Mouse (Mus musculus) liver, adult 2 months (tissue): ENCODE measurements around the gene Rab26. TPM values are rescaled to one million over a fixed set of nuclear protein-coding genes. Genes with fewer than 3 reads are reported as not detected.

Experiments
- DNase-seq: peaks from one replicate; pipeline ENCODE4 v3.0.0-alpha.2; 2011; ENCODE audit warnings: low read depth, low spot score; ENCODE audit errors: extremely low read depth
- H3K27ac ChIP-seq: fragments of 200-500 bp; replicated peaks from 2 replicates; pipeline ENCODE4 v1.5.1; 2012; ENCODE audit warnings: low read depth, mild to moderate bottlenecking, control low read depth, inconsistent platforms, low read length; ENCODE audit not compliant: insufficient read depth
- H3K27me3 ChIP-seq: fragments of 200-500 bp; 2 replicates; pipeline ENCODE4 v1.6.1; 2012; ENCODE audit warnings: mild to moderate bottlenecking, moderate library complexity, low read length, inconsistent platforms; ENCODE audit not compliant: control insufficient read depth, insufficient read depth
- H3K36me3 ChIP-seq: fragments of 200-500 bp; 2 replicates; pipeline ENCODE4 v1.6.1; 2012; ENCODE audit warnings: low read length, inconsistent platforms; ENCODE audit not compliant: control insufficient read depth, insufficient read depth
- H3K4me1 ChIP-seq: fragments of 200-500 bp; 2 replicates; pipeline ENCODE4 v1.6.1; 2011; ENCODE audit warnings: low read length; ENCODE audit not compliant: control insufficient read depth, insufficient read depth
- H3K4me3 ChIP-seq: fragments of 200-500 bp; 2 replicates; pipeline ENCODE4 v1.5.1; 2011; ENCODE audit warnings: low read depth, mild to moderate bottlenecking, control low read depth, low read length, moderate library complexity; ENCODE audit not compliant: insufficient read depth
- H3K79me2 ChIP-seq: fragments of 200-500 bp; 2 replicates; pipeline ENCODE4 v1.6.1; 2012; ENCODE audit warnings: inconsistent platforms, mild to moderate bottlenecking, low read length, moderate library complexity; ENCODE audit not compliant: control insufficient read depth, insufficient read depth
- H3K9ac ChIP-seq: fragments of 200-500 bp; 2 replicates; pipeline ENCODE4 v1.6.1; 2012; ENCODE audit warnings: low read depth, mild to moderate bottlenecking, control low read depth, inconsistent platforms, low read length
- CTCF ChIP-seq: fragments of 200-500 bp; IDR thresholded peaks from 2 replicates; pipeline ENCODE4 v1.5.1; 2011; ENCODE audit warnings: low read depth, low read length, control low read depth
- POLR2A ChIP-seq: fragments of 200-500 bp; IDR thresholded peaks from 2 replicates; pipeline ENCODE4 v1.6.1; 2011; ENCODE audit warnings: low read length, control low read depth; ENCODE audit not compliant: insufficient read depth; ENCODE audit errors: extremely low read depth
- WGBS: fragments of 180-500 bp; shearing (Covaris S2); methylation state at CpG from one replicate; pipeline ENCODE4 v1.1.7; 2018; 5-methylcytosine and 5-hydroxymethylcytosine counted together
- polyA plus RNA-seq: library from polyadenylated mRNA; depleted of rRNA; stranded (reverse); fragments of >200 nt; gene quantifications from 2 replicates; pipeline ENCODE4 v1.2.3, GENCODE M21; 2012
- total RNA-seq: library from RNA; depleted of rRNA; stranded (reverse); fragments of >200 nt; gene quantifications from 2 replicates; pipeline ENCODE4 v1.2.3, GENCODE M21; 2014

The Rab26 gene
- total and polyA plus RNA-seq, 2 experiments = 0.37 to 0.40 TPM

- no peak for DNase-seq
- Histone ChIP-seq H3K4me1 (0 out of 2 replicates have a peak, but pooled peaks cover 2% of the 10 kb centered on the region), H3K27ac (no peak overlapping the region), H3K27me3 (no peaks in the 10 kb centered on the region), H3K4me3 (no peak overlapping the region), H3K9ac (no peak overlapping the region), H3K79me2 (peaks cover 24% of the 10 kb centered on the region; the same call in 1 of the 2 replicates), H3K36me3 (no peaks in the 10 kb centered on the region)
- no peak for TF ChIP-seq CTCF
- no peak for TF ChIP-seq POLR2A
- WGBS = 75% methylated on average over 5 of the region's 5 CpGs
These were observed 26.5 kb upstream of the Rab26 start for GRCm38 (mm10) chr17:24560301-24561028.

DNA sequence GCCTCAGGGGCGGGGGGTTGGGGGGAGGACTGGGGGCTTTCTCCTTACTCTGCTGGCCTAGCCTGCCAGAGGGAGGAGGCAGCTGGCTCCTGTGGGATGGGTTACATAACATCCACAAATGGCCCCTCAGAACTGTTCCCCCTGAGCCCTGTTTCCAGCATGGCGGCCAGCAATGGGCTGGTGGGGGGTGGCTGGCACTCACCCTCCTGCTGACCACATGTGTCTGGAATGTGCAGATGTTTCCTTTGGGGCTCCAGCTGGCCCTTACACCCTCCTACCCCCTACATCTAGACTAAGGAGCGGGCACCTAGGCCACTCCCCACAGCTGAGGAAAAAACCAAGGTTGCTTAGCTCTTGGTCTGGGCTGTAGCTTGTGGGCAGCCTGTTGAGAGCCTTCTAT lies 25.1 kb upstream of the Rab26 start:
- WGBS = 86% methylated on average over 3 of the region's 3 CpGs
- Histone ChIP-seq H3K4me1 (0 out of 2 replicates have a peak, but pooled peaks cover 2% of the 10 kb centered on the region), H3K9ac (no peak overlapping the region), H3K27ac (peak overlapping the region; percentile 15), H3K27me3 (no peaks in the 10 kb centered on the region), H3K79me2 (peaks cover 34% of the 10 kb centered on the region), H3K4me3 (no peak overlapping the region), H3K36me3 (no peaks in the 10 kb centered on the region)
- TF ChIP-seq POLR2A (no peak), CTCF (no peak)
- no peak for DNase-seq

GRCm38 (mm10) chr17:24558600-24559099 lies 24.6 kb upstream of the Rab26 start:
- no peaks in the 10 kb centered on the region for H3K27me3 ChIP-seq
- DNase-seq = no peak
- 0 out of 2 replicates have a peak, but pooled peaks cover 2% of the 10 kb centered on the region for H3K4me1 ChIP-seq
- WGBS = 84% methylated on average over 4 of the region's 4 CpGs
- no peak overlapping the region for H3K4me3 ChIP-seq
- TF ChIP-seq CTCF = no peak
- no peak for TF ChIP-seq POLR2A
- H3K36me3 ChIP-seq = no peaks in the 10 kb centered on the region
- H3K27ac ChIP-seq = no peak overlapping the region
- no peak overlapping the region for H3K9ac ChIP-seq
- H3K79me2 ChIP-seq = peaks cover 32% of the 10 kb centered on the region

DNA sequence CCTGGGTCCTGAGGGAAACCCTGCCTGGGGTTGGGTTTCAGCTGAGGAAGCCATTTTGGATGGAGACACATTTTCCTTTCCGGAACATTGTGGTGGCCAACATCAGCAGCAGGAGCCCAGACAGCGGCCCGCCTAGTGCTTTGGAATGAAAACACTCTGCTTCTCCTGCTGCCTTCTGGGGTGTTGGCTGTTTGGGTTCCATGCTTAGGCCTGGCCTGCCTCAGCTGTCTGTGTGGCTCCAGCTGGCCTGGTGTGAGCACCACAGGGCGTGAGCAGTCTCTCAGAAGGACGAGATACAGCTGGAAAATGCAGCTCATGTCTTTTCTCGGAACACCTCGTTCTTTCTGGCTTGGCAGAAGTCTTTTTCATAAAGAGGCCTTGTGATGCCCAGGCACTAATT lies 23.1 kb upstream of the Rab26 start:
- Histone ChIP-seq H3K9ac (no peak overlapping the region), H3K79me2 (peaks cover 35% of the 10 kb centered on the region), H3K27me3 (no peaks in the 10 kb centered on the region), H3K27ac (no peak overlapping the region), H3K4me1 (0 out of 2 replicates have a peak, but pooled peaks cover 2% of the 10 kb centered on the region), H3K36me3 (no peaks in the 10 kb centered on the region), H3K4me3 (no peak overlapping the region)
- WGBS = 91% methylated on average over 7 of the region's 7 CpGs
- DNase-seq = no peak
- TF ChIP-seq CTCF (no peak), POLR2A (no peak)

GRCm38 (mm10) chr17:24551050-24551444 lies 17.0 kb upstream of the Rab26 start:
- Histone ChIP-seq H3K27me3 (no peaks in the 10 kb centered on the region), H3K4me3 (no peak overlapping the region), H3K36me3 (no peaks in the 10 kb centered on the region), H3K27ac (no peak overlapping the region), H3K4me1 (peaks cover 8% of the 10 kb centered on the region), H3K79me2 (peaks cover 32% of the 10 kb centered on the region), H3K9ac (peak overlapping the region; percentile 94)
- no peak for DNase-seq
- no peak for TF ChIP-seq POLR2A
- TF ChIP-seq CTCF = no peak
- WGBS = 72% methylated on average over 3 of the region's 3 CpGs
